Mouse (Mus musculus) monocyte, adult 59 days (primary cell): ENCODE measurements around the gene Nkx2-3. TPM values are rescaled to one million over a fixed set of nuclear protein-coding genes. Genes with fewer than 3 reads are reported as not detected.

Source experiments
- total RNA-seq, 2 experiments: library from RNA; stranded (reverse); gene quantifications; one replicate each; pipeline ENCODE4 v1.2.4; 2023

Gene Nkx2-3
- not detected for total RNA-seq

GRCm38 (mm10) chr19:43612051-43612450, at the start of gene Nkx2-3:
Gene Nkx2-3 (plus strand): TSS chr19:43612325.

Other genes starting within 250 kb of the Nkx2-3 start
- not detected for gene Hpse2, start 224.0 kb upstream of the Nkx2-3 start, total RNA-seq
- under 1 TPM in 1 of 2 experiments, not detected in 1; 0.30 TPM for gene Cnnm1, start 171.9 kb upstream of the Nkx2-3 start, total RNA-seq
- gene Got1, start 87.7 kb upstream of the Nkx2-3 start, total RNA-seq: 10 to 100 TPM; 29.8 to 43.0 TPM
- gene Slc25a28, start 62.6 kb downstream of the Nkx2-3 start, total RNA-seq: 10 to 100 TPM; 77.9 to 86.0 TPM
- 10 to 100 TPM; 36.3 to 39.2 TPM for gene Entpd7, start 77.3 kb downstream of the Nkx2-3 start, total RNA-seq
- gene Cutc, start 140.7 kb downstream of the Nkx2-3 start, total RNA-seq: 10 to 100 TPM; 13.5 to 19.3 TPM
- gene Cox15, start 140.7 kb downstream of the Nkx2-3 start, total RNA-seq: 10 to 100 TPM; 11.7 to 15.6 TPM
- 1 to 10 TPM in 1 of 2 experiments, under 1 TPM in 1; 0.37 to 1.0 TPM for gene Abcc2, start 169.9 kb downstream of the Nkx2-3 start, total RNA-seq